Mouse (Mus musculus) right cerebral cortex, postnatal 4 days (tissue): ENCODE measurements around the gene Gabrg3.

Experiments
- DNase-seq: peaks from one replicate; pipeline ENCODE4 v3.0.0-alpha.2; 2022

The Gabrg3 gene

GRCm38 (mm10) chr7:57386517-57387340 lies at the start of gene Gabrg3:
Gene Gabrg3, minus strand, starts transcription at chr7:57387188.
- DNase-seq: peak; percentile 65

GRCm38 (mm10) chr7:57422675-57423074 lies 35.7 kb upstream of the Gabrg3 start:
- no peak for DNase-seq

DNA sequence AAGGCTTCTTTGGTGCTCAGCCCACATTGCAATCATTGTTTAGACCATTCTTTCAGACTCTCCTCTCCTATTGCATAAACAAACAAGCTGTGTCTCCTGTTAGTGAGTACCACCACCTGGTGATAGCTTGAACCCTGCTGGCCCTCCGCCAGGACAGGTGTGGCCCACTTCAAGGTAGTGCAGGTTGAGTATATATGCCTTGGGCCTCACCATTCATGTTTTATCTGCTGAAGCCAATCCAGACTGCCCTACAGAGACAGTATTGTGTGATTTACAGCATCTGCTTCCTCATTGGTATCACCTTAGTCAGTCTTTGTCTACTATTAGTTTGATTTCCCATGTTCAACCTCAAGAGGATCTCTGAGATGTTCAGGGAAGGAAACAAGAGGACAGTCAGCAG lies 34.1 kb upstream of the Gabrg3 start:
- DNase-seq: no peak

GRCm38 (mm10) chr7:57419392-57419791 lies 32.4 kb upstream of the Gabrg3 start, which contains the start of gene Gabrb3:
Gene Gabrb3, plus strand, starts transcription at chr7:57419692.
- no peak for DNase-seq

GRCm38 (mm10) chr7:57412896-57413295 lies 25.9 kb upstream of the Gabrg3 start:
- no peak for DNase-seq

GRCm38 (mm10) chr7:57411163-57411562 lies 24.2 kb upstream of the Gabrg3 start:
- DNase-seq: no peak

DNA sequence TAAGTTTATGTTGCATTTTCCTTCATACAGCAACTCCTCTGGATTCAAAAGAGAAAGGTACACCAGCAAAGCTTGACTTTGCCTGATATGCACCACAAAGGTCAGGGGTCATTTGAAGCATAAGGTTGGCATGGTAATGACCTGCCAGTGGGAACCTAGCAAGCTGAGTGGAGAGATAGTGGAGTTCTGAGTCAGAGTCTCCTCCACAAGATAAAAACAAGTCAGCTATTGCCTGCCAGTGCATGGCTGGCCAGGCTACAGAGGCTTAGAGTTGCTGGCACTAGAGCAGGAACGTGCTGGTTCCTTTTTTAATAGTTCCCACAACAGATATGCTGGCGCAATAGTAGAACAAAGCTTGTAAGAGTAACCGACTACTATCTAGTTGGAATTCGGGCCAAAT lies 6.6 kb upstream of the Gabrg3 start:
- no peak for DNase-seq

DNA sequence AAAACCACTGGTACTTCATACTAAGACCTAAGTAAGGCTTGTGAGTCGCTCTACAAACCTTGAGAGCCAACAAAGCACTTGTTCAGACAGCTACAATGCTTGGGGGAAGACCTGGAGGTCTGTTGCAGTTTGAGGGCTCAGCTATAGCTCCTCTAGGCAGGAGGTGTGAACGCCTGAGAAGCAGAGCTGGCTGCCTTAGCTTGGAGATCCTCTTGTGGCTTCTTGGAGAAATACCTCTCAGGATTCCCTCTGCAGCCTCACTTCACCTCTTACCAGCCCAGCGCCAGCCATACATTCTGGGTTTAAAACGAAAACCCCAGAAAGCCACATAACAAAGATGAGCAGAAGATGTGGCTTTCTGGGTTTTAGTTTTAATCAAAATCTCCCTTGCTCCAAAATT lies 3.1 kb upstream of the Gabrg3 start:
- no peak for DNase-seq

GRCm38 (mm10) chr7:57387341-57387654 lies 310 bp upstream of the Gabrg3 start:
- no peak for DNase-seq

GRCm38 (mm10) chr7:57384112-57384511 lies 2.9 kb downstream of the Gabrg3 start:
- peak; percentile 13 for DNase-seq

DNA sequence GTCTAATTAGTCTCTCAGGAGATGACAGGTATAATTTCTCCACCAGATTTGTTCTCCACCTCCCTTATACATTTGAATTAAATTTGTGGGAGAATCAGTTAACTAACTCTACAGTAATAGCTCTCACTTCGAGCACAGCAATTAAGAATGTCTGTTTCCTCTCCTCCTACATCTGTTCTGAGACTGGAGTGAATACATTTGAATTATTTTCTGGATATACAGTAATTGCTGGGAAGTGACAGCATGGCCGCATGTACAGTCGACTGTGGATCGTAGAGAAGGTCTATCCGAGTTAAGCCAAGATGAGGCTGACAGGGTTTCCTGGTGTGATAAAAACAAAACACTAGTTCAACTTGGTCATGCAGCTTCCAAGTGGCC lies 21.0 kb downstream of the Gabrg3 start:
- no peak for DNase-seq

GRCm38 (mm10) chr7:57365134-57366012 lies 21.6 kb downstream of the Gabrg3 start:
- no peak for DNase-seq

GRCm38 (mm10) chr7:57363812-57364211 lies 23.2 kb downstream of the Gabrg3 start:
- DNase-seq: no peak

DNA sequence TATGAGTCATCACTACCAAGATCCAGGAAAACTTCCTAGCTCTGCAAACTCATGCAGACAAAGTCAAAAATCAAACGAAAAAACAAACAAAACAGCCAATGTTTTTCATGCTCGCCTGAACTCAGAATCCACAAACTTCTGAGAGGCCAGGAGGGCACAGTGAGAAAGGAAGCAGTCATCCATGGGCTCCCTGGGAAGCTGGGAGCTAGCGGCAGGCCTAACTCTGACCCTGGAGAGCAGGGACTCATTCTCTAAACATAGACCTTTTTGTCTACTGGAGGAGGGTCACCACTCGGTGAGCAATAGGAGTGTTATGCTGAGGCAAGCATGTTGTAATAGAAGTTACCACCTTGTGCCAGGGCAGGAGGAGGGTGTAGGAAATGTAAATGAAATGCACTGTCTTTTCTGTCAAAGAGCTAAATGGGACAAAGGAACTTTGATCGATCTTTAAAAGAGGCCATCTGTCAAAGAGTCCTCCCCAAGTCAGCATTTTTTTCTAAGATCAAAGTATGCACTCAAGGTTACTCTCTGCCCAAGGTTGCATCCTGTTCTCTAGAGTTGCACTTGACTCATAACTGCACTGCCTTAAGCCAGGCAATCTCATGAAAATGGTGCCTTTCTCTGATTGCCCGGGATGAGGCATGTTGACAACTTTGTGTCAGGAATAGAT lies 29.0 kb downstream of the Gabrg3 start:
- DNase-seq: no peak

DNA sequence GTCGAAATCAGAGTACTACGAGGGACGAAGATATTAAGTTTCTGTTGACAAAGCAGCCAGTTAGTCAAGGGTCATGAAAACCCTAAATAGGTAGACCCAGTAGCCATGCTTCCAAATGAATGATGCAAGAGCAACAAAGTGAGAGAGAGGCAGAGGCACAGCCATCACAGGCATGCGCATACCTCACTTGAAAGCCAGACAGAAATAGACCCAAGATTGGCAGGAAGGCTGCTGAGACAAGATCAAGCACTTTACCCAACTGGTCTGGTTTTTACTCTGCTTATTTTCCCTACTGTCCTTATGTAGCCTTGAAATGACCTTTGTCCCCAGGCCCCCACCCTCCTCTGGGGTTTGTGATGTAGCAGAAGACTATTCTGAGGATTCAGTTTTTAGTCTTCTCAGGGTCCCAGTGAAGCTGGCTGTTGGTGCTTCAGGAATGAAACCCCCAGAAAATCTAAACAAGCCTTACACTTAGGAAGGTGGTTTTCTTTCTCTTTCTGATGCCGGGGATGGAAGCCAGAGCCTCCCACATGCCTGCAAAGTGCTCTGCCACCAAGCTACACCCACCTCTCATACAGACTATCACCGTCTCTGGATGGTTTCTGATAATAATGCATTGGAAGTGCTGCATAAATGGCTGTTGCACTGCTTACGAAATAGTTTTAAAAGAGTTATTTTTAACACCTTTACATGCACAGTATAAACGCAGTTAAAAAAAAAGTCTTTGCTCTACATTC lies 30.3 kb downstream of the Gabrg3 start:
- DNase-seq: no peak

- no peak for DNase-seq
Measured at GRCm38 (mm10) chr7:57348774-57349173, 38.2 kb downstream of the Gabrg3 start.

DNA sequence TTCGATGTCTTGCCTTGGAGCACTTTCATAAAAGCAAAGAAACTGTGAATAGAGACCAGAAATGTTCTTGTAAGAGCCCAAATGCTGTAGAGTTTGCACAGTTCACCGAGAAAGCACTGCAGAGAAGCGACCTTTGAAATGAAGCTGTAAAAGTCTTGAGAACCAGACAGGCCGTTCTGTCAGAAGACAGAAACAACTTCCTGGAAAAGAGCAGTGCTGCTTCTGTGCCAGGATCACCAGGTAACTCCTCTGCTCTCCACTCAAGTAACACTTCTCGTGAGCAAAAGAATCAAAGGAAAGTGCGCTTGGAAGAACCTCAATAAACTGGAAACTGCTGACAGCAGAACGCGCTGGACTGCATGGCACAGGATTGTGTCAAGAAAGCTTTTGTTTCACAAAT lies 45.1 kb downstream of the Gabrg3 start:
- DNase-seq: no peak

- DNase-seq: no peak
Measured at GRCm38 (mm10) chr7:57331211-57331610, 55.8 kb downstream of the Gabrg3 start.

- DNase-seq: no peak
Measured at GRCm38 (mm10) chr7:57330240-57330639, 56.7 kb downstream of the Gabrg3 start.

DNA sequence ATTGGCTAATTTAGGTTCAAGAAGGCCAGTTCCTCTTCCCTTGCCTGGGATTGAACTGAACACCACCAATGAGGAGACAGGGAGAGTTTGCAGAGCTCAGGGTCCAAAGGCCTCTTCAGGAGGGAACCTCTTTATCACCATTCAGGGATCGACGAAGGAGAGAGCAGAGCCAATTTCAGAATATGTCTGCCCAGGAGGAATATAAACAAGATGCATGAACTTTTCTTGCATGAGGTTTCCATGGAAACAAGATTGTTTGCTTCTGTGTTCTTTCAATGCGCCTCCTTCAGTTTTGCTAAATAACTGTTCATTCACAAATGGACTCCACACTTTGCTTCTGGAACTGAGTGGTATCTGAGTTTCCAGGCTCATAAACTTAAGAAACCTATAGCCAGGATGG lies 62.5 kb downstream of the Gabrg3 start:
- no peak for DNase-seq

GRCm38 (mm10) chr7:57322086-57322485 lies 64.9 kb downstream of the Gabrg3 start:
- no peak for DNase-seq

DNA sequence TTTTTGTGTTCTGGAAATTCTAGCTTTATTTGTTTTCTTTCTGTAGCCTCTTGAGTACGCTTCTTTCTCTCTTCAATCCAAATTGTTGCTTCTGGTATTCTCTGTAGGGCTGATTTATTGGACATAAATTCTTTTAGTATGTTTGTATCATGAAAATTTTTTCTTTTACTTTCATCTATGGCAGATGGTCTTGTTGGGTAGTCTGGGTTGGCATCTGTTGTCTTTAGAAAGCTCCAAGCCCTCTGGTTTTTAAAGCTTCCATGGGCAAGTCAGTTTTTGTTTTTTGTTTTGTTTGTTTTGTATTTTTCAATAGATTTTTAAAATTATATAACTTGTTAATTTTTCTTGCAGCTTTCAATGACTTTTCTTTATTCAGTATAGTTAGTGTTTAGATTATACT lies 72.0 kb downstream of the Gabrg3 start:
- no peak for DNase-seq

- DNase-seq: no peak
Measured at GRCm38 (mm10) chr7:57312018-57312417, 75.0 kb downstream of the Gabrg3 start.
